Mouse (Mus musculus): ENCODE results near the gene 2310011J03Rik.

GRCm38 (mm10) chr10:80365736-80366135, 45.4 kb upstream of the 2310011J03Rik start:
- no peak for TF ChIP-seq POLR2AphosphoS2 (IDR thresholded peaks at IDR 0.05; ENCODE audit: low read depth, low read length)
- TF ChIP-seq POLR2A (IDR thresholded peaks at IDR 0.05; ENCODE audit: low read depth, low read length), result no peak
- TF ChIP-seq CTCF (conservative IDR thresholded peaks at IDR 0.05 in 1 of 2, IDR thresholded peaks at IDR 0.05 in 1 of 2; ENCODE audit: low read depth in 2 of 2, low read length in 2 of 2), result no peak
- TF ChIP-seq ZNF384 (IDR thresholded peaks at IDR 0.05; ENCODE audit: low read depth, low read length), result no peak
- TF ChIP-seq GABPA (IDR thresholded peaks at IDR 0.05; ENCODE audit: insufficient replicate concordance, low read depth, low read length), result no peak
- no peak for TF ChIP-seq ELF1 (IDR thresholded peaks at IDR 0.05; ENCODE audit: low read depth, low read length)
- TF ChIP-seq TCF12 (IDR thresholded peaks at IDR 0.05; ENCODE audit: low read depth, low read length), result no peak
- no peak for TF ChIP-seq ZMIZ1 (IDR thresholded peaks at IDR 0.05; ENCODE audit: low read depth, low read length)
- no peak for TF ChIP-seq USF2 (conservative IDR thresholded peaks at IDR 0.05; ENCODE audit: low read depth, low read length)
- TF ChIP-seq JUND (conservative IDR thresholded peaks at IDR 0.05; ENCODE audit: low read depth, low read length), result no peak

Measured in CH12.LX (cell line).